In the genomic region with DNA sequence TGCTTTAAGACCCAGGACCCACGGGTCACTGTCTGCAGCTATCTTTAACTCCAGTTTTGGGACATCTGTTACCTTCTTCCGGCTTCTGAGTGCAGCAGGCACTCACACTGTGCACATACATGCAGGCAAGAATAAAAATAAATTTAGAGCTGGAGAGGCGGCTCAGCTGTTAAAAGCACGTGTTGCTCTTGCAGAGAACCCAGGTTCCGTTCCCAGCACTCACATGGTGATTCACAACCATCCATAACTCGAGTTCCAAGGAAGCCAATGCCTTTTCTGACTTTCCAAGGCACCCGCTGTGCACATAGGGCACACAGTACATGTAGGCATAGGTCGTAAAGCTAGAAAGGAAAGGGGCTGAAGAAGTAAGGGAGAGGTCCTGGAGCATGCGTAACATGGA, we compare ENCODE assay signal across 22 mouse cellular contexts.
"Had no signal": no experiment of that assay in that cellular context is flagged by ENCODE, and none has a peak within 500 bp of the region (broad histone marks: within the 10 kb centered on the region; RNA-seq: fewer than 3 reads in every experiment).

No protein-coding gene starts in this region.

- H3K4me1 ChIP-seq: liver, embryonic 13.5 days; liver, embryonic 15.5 days; megakaryocyte, embryonic 14.5 days; midbrain, embryonic 15.5 days had no signal

- ATAC-seq: liver, postnatal 0 days; lung, postnatal 0 days; midbrain, embryonic 13.5 days had no signal

- DNase-seq: liver, embryonic 13.5 days; liver, postnatal 0 days; lung, adult 2 months; lung, postnatal 14 days; lung, postnatal 36 days; right cerebral cortex, postnatal 25 days; right cerebral cortex, postnatal 4 days; spleen, adult 18-20 months; thymus, adult 2 months; thymus, postnatal 25 days; thymus, postnatal 4 days had no signal

- H3K4me2 ChIP-seq: liver, embryonic 13.5 days; liver, embryonic 15.5 days; lung, embryonic 15.5 days; midbrain, embryonic 13.5 days; midbrain, embryonic 15.5 days; neural tube, embryonic 13.5 days; neural tube, embryonic 15.5 days; stomach, embryonic 15.5 days had no signal

- H3K27ac ChIP-seq: liver, embryonic 13.5 days; liver, embryonic 15.5 days; lung, embryonic 15.5 days; macrophage; midbrain, embryonic 13.5 days; midbrain, embryonic 15.5 days; neural tube, embryonic 13.5 days; stomach, embryonic 15.5 days; stomach, postnatal 0 days had no signal

- H3K9me3 ChIP-seq: liver, embryonic 13.5 days; liver, embryonic 15.5 days; lung, embryonic 15.5 days; midbrain, embryonic 13.5 days; midbrain, embryonic 15.5 days; neural tube, embryonic 13.5 days; neural tube, embryonic 15.5 days; stomach, embryonic 15.5 days had no signal

- H3K27me3 ChIP-seq: liver, embryonic 13.5 days; liver, embryonic 15.5 days; lung, embryonic 15.5 days; midbrain, embryonic 13.5 days; midbrain, embryonic 15.5 days; neural tube, embryonic 13.5 days; neural tube, embryonic 15.5 days; stomach, embryonic 15.5 days had no signal

- H3K9ac ChIP-seq: liver, embryonic 13.5 days; liver, embryonic 15.5 days; liver, postnatal 0 days; lung, embryonic 15.5 days; midbrain, embryonic 13.5 days; midbrain, embryonic 15.5 days; neural tube, embryonic 13.5 days; stomach, embryonic 15.5 days had no signal

- H3K36me3 ChIP-seq: liver, embryonic 13.5 days; liver, embryonic 15.5 days; lung, embryonic 15.5 days; midbrain, embryonic 13.5 days; midbrain, embryonic 15.5 days; neural tube, embryonic 13.5 days; neural tube, embryonic 15.5 days; stomach, embryonic 15.5 days had no signal

- H3K4me3 ChIP-seq: liver, embryonic 13.5 days; liver, embryonic 15.5 days; lung, embryonic 15.5 days; megakaryocyte, embryonic 14.5 days; midbrain, embryonic 13.5 days; midbrain, embryonic 15.5 days; neural tube, embryonic 13.5 days; neural tube, embryonic 15.5 days; stomach, embryonic 15.5 days had no signal
